Mouse (Mus musculus): ENCODE measurements around the gene Decr2.

DNA sequence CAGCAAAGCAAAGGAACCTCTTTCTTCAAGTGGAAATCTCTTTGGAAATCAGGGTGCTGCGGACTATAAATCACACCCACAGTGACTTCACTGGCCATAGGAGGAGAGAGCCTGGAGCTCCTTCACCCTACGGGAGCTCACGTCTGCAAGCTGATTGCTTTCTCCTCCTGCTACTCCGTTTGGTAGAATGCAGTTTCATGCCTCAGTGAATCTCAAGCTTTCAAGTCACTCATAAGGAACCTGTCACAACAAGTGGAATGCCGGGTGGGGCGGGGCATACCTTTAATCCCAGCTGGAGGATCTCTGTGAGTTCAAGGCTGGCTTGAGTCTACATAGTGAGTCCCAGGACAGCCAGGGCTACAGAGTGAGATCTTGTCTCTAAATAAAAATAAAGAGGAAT, 35.0 kb downstream of the Decr2 start:
- TF ChIP-seq GATA1 (IDR thresholded peaks at IDR 0.05; ENCODE audit: borderline replicate concordance, low read length) = no peak
- no peak for TF ChIP-seq FLI1 (IDR thresholded peaks at IDR 0.05; ENCODE audit: low read length)

Measured in megakaryocyte, embryonic 14.5 days (primary cell).